Mouse (Mus musculus) bone marrow macrophage, adult 2 months (primary cell): ENCODE data around the gene Ddx1.

ENCODE experiments used
- CTCF ChIP-seq: IDR thresholded peaks from 2 replicates; pipeline ENCODE4 v1.5.1; 2012; ENCODE audit warnings: low read depth, mild to moderate bottlenecking, low read length, moderate library complexity
- POLR2A ChIP-seq: IDR thresholded peaks from 2 replicates; pipeline ENCODE4 v1.6.1; 2012; ENCODE audit warnings: mild to moderate bottlenecking, low read depth, low read length, borderline replicate concordance

GRCm38 (mm10) chr12:13268826-13269449 lies 19.9 kb upstream of the Ddx1 start, which contains the start of gene Nbas:
- TF ChIP-seq CTCF = no peak
- TF ChIP-seq POLR2A = no peak
